Mouse (Mus musculus): ENCODE results near the gene Ksr2. TPM values are rescaled to one million over a fixed set of nuclear protein-coding genes. Genes with fewer than 3 reads are reported as not detected.

Gene Ksr2
- total RNA-seq, 2 experiments from 2014 or later: 0.02 TPM; not detected in 1

GRCm38 (mm10) chr5:117516597-117516996, 102.8 kb downstream of the Ksr2 start:
- DNase-seq: peak; percentile 44 to 71
- intact Hi-C loops (cut with DNase I): loop anchor here (2.0 to 5.0 kb wide), 2 partner anchors 321 to 416 kb away; no protein-coding TSS in a partner anchor

- DNase-seq: no peak
- intact Hi-C loops (cut with DNase I): loop anchor here (5.0 kb wide), 1 partner anchor 317 kb away; no protein-coding TSS in a partner anchor
Observed at GRCm38 (mm10) chr5:117519858-117520495, 106.2 kb downstream of the Ksr2 start.

- no peak for DNase-seq
- intact Hi-C loops (cut with DNase I): no loop called here
Observed at GRCm38 (mm10) chr5:117521156-117521555, 107.4 kb downstream of the Ksr2 start.

GRCm38 (mm10) chr5:117521701-117522100, 107.9 kb downstream of the Ksr2 start:
- intact Hi-C loops (cut with DNase I): no loop called here
- DNase-seq: no peak

- intact Hi-C loops (cut with DNase I): no loop called here
- no peak for DNase-seq
Observed at GRCm38 (mm10) chr5:117522471-117522870, 108.7 kb downstream of the Ksr2 start.

GRCm38 (mm10) chr5:117523010-117523409, 109.2 kb downstream of the Ksr2 start:
- intact Hi-C loops (cut with DNase I): no loop called here
- no peak for DNase-seq

- DNase-seq: no peak
- intact Hi-C loops (cut with DNase I): no loop called here
Observed at GRCm38 (mm10) chr5:117530991-117531390, 117.2 kb downstream of the Ksr2 start.

- DNase-seq: no peak
- intact Hi-C loops (cut with DNase I): no loop called here
Observed at GRCm38 (mm10) chr5:117539221-117539620, 125.4 kb downstream of the Ksr2 start.

GRCm38 (mm10) chr5:117541654-117542053, 127.9 kb downstream of the Ksr2 start:
- DNase-seq: no peak
- intact Hi-C loops (cut with DNase I): no loop called here

- intact Hi-C loops (cut with DNase I): no loop called here
- no peak for DNase-seq
Observed at GRCm38 (mm10) chr5:117546694-117547268, 133.0 kb downstream of the Ksr2 start.

- DNase-seq: no peak
- intact Hi-C loops (cut with DNase I): no loop called here
Observed at GRCm38 (mm10) chr5:117550992-117551391, 137.2 kb downstream of the Ksr2 start.

GRCm38 (mm10) chr5:117552096-117552495, 138.3 kb downstream of the Ksr2 start:
- intact Hi-C loops (cut with DNase I): no loop called here
- DNase-seq: no peak

- intact Hi-C loops (cut with DNase I): no loop called here
- no peak for DNase-seq
Observed at GRCm38 (mm10) chr5:117554505-117554904, 140.7 kb downstream of the Ksr2 start.

GRCm38 (mm10) chr5:117556570-117556969, 142.8 kb downstream of the Ksr2 start:
- no peak for DNase-seq
- intact Hi-C loops (cut with DNase I): no loop called here

- intact Hi-C loops (cut with DNase I): no loop called here
- no peak for DNase-seq
Observed at GRCm38 (mm10) chr5:117561080-117561479, 147.3 kb downstream of the Ksr2 start.

- DNase-seq: no peak
- intact Hi-C loops (cut with DNase I): no loop called here
Observed at GRCm38 (mm10) chr5:117566051-117566665, 152.4 kb downstream of the Ksr2 start.

- intact Hi-C loops (cut with DNase I): no loop called here
- no peak for DNase-seq
Observed at GRCm38 (mm10) chr5:117569190-117569795, 155.5 kb downstream of the Ksr2 start.

GRCm38 (mm10) chr5:117572428-117572827, 158.6 kb downstream of the Ksr2 start:
- DNase-seq: no peak
- intact Hi-C loops (cut with DNase I): no loop called here

GRCm38 (mm10) chr5:117574894-117575293, 161.1 kb downstream of the Ksr2 start:
- no peak for DNase-seq
- intact Hi-C loops (cut with DNase I): no loop called here

- intact Hi-C loops (cut with DNase I): no loop called here
- no peak for DNase-seq
Observed at GRCm38 (mm10) chr5:117577598-117577997, 163.8 kb downstream of the Ksr2 start.

GRCm38 (mm10) chr5:117581711-117582110, 167.9 kb downstream of the Ksr2 start:
- intact Hi-C loops (cut with DNase I): no loop called here
- no peak for DNase-seq

Data from heart, postnatal 14 days (tissue).